ENCODE assay signal across 25 mouse cellular contexts in genomic region chr9:97001458-97001857, GRCm38 (mm10). TPM values are rescaled to one million over a fixed set of nuclear protein-coding genes. Genes with fewer than 3 reads are reported as not detected.
DNase-seq lines count a peak whose midpoint lies in the region; ATAC-seq lines count a peak whose summit lies in the region.
"Had no signal": no experiment of that assay in that cellular context is flagged by ENCODE, and none has a peak within 500 bp of the region (broad histone marks: within the 10 kb centered on the region; RNA-seq: fewer than 3 reads in every experiment).

No protein-coding gene starts in this region.

- ATAC-seq in embryonic facial prominence, embryonic 14.5 days (ENCODE audit: low read depth), result 0 out of 2 replicates have a peak, but pooled peaks have one; percentile 18
- no peak for ATAC-seq in neural tube, embryonic 13.5 days (ENCODE audit: low read depth)
- no peak for ATAC-seq in neural tube, embryonic 15.5 days (ENCODE audit: low FRiP score)
- ATAC-seq: forebrain, embryonic 14.5 days; forebrain, postnatal 0 days had no signal

- no peaks in the 10 kb centered on the region for H3K9me3 ChIP-seq in embryonic facial prominence, embryonic 14.5 days (ENCODE audit: control insufficient read depth, low read length)
- no peaks in the 10 kb centered on the region for H3K9me3 ChIP-seq in embryonic facial prominence, embryonic 10.5 days
- H3K9me3 ChIP-seq in neural tube, embryonic 13.5 days, result no peaks in the 10 kb centered on the region
- H3K9me3 ChIP-seq in neural tube, embryonic 15.5 days (replicated peaks), result no peaks in the 10 kb centered on the region
- H3K9me3 ChIP-seq in limb, embryonic 10.5 days (replicated peaks), result no peaks in the 10 kb centered on the region
- H3K9me3 ChIP-seq: embryonic facial prominence, embryonic 13.5 days; heart, embryonic 12.5 days; heart, embryonic 15.5 days; hindbrain, embryonic 15.5 days had no signal

- H3K27me3 ChIP-seq in embryonic facial prominence, embryonic 14.5 days (replicated peaks; ENCODE audit: control insufficient read depth, insufficient read depth, low read length), result no peaks in the 10 kb centered on the region
- H3K27me3 ChIP-seq in embryonic facial prominence, embryonic 10.5 days (replicated peaks; ENCODE audit: low read depth, poor library complexity, severe bottlenecking), result no peaks in the 10 kb centered on the region
- no peaks in the 10 kb centered on the region for H3K27me3 ChIP-seq in neural tube, embryonic 13.5 days
- no peaks in the 10 kb centered on the region for H3K27me3 ChIP-seq in neural tube, embryonic 15.5 days (replicated peaks)
- H3K27me3 ChIP-seq in limb, embryonic 10.5 days (ENCODE audit: low read depth, poor library complexity, severe bottlenecking), result no peaks in the 10 kb centered on the region
- H3K27me3 ChIP-seq: embryonic facial prominence, embryonic 13.5 days; heart, embryonic 12.5 days; heart, embryonic 15.5 days; hindbrain, embryonic 15.5 days had no signal

- no peak overlapping the region for H3K4me2 ChIP-seq in embryonic facial prominence, embryonic 14.5 days (ENCODE audit: low read depth, low read length)
- H3K4me2 ChIP-seq in neural tube, embryonic 13.5 days, result no peak overlapping the region
- H3K4me2 ChIP-seq in neural tube, embryonic 15.5 days, result no peak overlapping the region
- H3K4me2 ChIP-seq: embryonic facial prominence, embryonic 13.5 days; heart, embryonic 12.5 days; heart, embryonic 15.5 days; hindbrain, embryonic 15.5 days had no signal

- no peak overlapping the region for H3K4me3 ChIP-seq in embryonic facial prominence, embryonic 14.5 days (ENCODE audit: low read depth, low read length)
- H3K4me3 ChIP-seq in embryonic facial prominence, embryonic 10.5 days, result no peak overlapping the region
- H3K4me3 ChIP-seq in neural tube, embryonic 13.5 days, result no peak overlapping the region
- no peak overlapping the region for H3K4me3 ChIP-seq in neural tube, embryonic 15.5 days (replicated peaks)
- no peak overlapping the region for H3K4me3 ChIP-seq in limb, embryonic 10.5 days
- H3K4me3 ChIP-seq: embryonic facial prominence, embryonic 13.5 days; gastrocnemius, adult 2 months; heart, embryonic 12.5 days; heart, embryonic 15.5 days; hindbrain, embryonic 15.5 days had no signal

- WGBS in embryonic facial prominence, embryonic 14.5 days, result 63% methylated on average over 10 of the region's 10 CpGs
- WGBS in embryonic facial prominence, embryonic 10.5 days, result 73% methylated on average over 10 of the region's 10 CpGs
- 69% methylated on average over 10 of the region's 10 CpGs for WGBS in neural tube, embryonic 13.5 days
- WGBS in neural tube, embryonic 15.5 days, result 77% methylated on average over 10 of the region's 10 CpGs
- 86% methylated on average over 10 of the region's 10 CpGs for WGBS in limb, embryonic 10.5 days

- no peaks in the 10 kb centered on the region for H3K36me3 ChIP-seq in embryonic facial prominence, embryonic 14.5 days (ENCODE audit: control insufficient read depth, insufficient read depth, low read length)
- peaks cover 34% of the 10 kb centered on the region for H3K36me3 ChIP-seq in embryonic facial prominence, embryonic 10.5 days (replicated peaks)
- H3K36me3 ChIP-seq in neural tube, embryonic 13.5 days, result 0 out of 2 replicates have a peak, but pooled peaks cover 4% of the 10 kb centered on the region
- H3K36me3 ChIP-seq in neural tube, embryonic 15.5 days, result no peaks in the 10 kb centered on the region
- peaks cover 11% of the 10 kb centered on the region; the same call in 1 of the 2 replicates for H3K36me3 ChIP-seq in limb, embryonic 10.5 days
- H3K36me3 ChIP-seq: embryonic facial prominence, embryonic 13.5 days; heart, embryonic 12.5 days; heart, embryonic 15.5 days; hindbrain, embryonic 15.5 days had no signal

- H3K27ac ChIP-seq in embryonic facial prominence, embryonic 14.5 days (replicated peaks; ENCODE audit: low read depth, low read length), result no peak overlapping the region
- H3K27ac ChIP-seq in embryonic facial prominence, embryonic 10.5 days (replicated peaks), result no peak overlapping the region
- 0 out of 2 replicates have a peak overlapping the region, but pooled peaks have one; percentile 3 for H3K27ac ChIP-seq in neural tube, embryonic 13.5 days (replicated peaks)
- H3K27ac ChIP-seq in neural tube, embryonic 15.5 days (replicated peaks), result no peak overlapping the region
- no peak overlapping the region for H3K27ac ChIP-seq in limb, embryonic 10.5 days
- H3K27ac ChIP-seq: embryonic facial prominence, embryonic 13.5 days; gastrocnemius, adult 2 months; heart, embryonic 15.5 days; hindbrain, embryonic 15.5 days had no signal

- no peak overlapping the region for H3K9ac ChIP-seq in embryonic facial prominence, embryonic 14.5 days (ENCODE audit: low read depth, low read length)
- no peak overlapping the region for H3K9ac ChIP-seq in neural tube, embryonic 13.5 days
- H3K9ac ChIP-seq in neural tube, embryonic 15.5 days (replicated peaks), result no peak overlapping the region
- H3K9ac ChIP-seq: embryonic facial prominence, embryonic 13.5 days; forebrain, postnatal 0 days; heart, embryonic 12.5 days; heart, embryonic 15.5 days; hindbrain, embryonic 15.5 days had no signal

- DNase-seq in embryonic facial prominence, embryonic 14.5 days (ENCODE audit: low spot score), result no peak
- no peak for DNase-seq in embryonic facial prominence, embryonic 10.5 days (ENCODE audit: low spot score)
- DNase-seq in R1 (ENCODE audit: low read depth, low spot score), result peak; percentile 43
- DNase-seq in limb, embryonic 10.5 days (ENCODE audit: low spot score), result peak; percentile 25
- DNase-seq in urinary bladder, adult 2 months (ENCODE audit: low spot score), result no peak
- DNase-seq in ovary, postnatal 36 days (ENCODE audit: low spot score), result no peak
- DNase-seq: adrenal gland, adult 2 months; adrenal gland, postnatal 14 days; cerebellum, adult 11 months; cerebellum, adult 2 months; cerebellum, adult 9-11 months; cerebellum, postnatal 25 days; forebrain, postnatal 0 days; gastrocnemius, adult 2 months; gastrocnemius, postnatal 14 days; heart, adult 18-20 months; heart, postnatal 10 days; heart, postnatal 36 days had no signal

- H3K4me1 ChIP-seq in embryonic facial prominence, embryonic 14.5 days (ENCODE audit: control insufficient read depth, insufficient read depth, low read length), result peaks cover 7% of the 10 kb centered on the region; the same call in 1 of the 2 replicates
- H3K4me1 ChIP-seq in embryonic facial prominence, embryonic 10.5 days, result peaks cover 46% of the 10 kb centered on the region
- peaks cover 24% of the 10 kb centered on the region for H3K4me1 ChIP-seq in neural tube, embryonic 13.5 days (replicated peaks)
- H3K4me1 ChIP-seq in neural tube, embryonic 15.5 days, result peaks cover 6% of the 10 kb centered on the region; the same call in 1 of the 2 replicates
- peaks cover 30% of the 10 kb centered on the region for H3K4me1 ChIP-seq in limb, embryonic 10.5 days
- H3K4me1 ChIP-seq: hindbrain, embryonic 15.5 days had no signal

RNA-seq across cellular contexts. Expression of gene Spsb4, which starts 17.2 kb away (rescaled TPM):
- 12.6 and 15.0 TPM in 2 replicates for polyA plus RNA-seq in embryonic facial prominence, embryonic 14.5 days (2014; fragmentation: Nextera tagmentation; extraction: Ambion mirVana)
- 102 and 123 TPM in 2 replicates for polyA plus RNA-seq in embryonic facial prominence, embryonic 10.5 days (2016; fragmentation: Nextera tagmentation; extraction: Ambion mirVana)
- 59.6 and 62.4 TPM in 2 replicates for polyA plus RNA-seq in neural tube, embryonic 13.5 days (2015; fragmentation: Nextera tagmentation; extraction: Ambion mirVana)
- polyA plus RNA-seq in neural tube, embryonic 15.5 days (2015; fragmentation: Nextera tagmentation; extraction: Ambion mirVana), result 28.5 and 31.0 TPM in 2 replicates
- 70.3 and 80.6 TPM in 2 replicates for polyA plus RNA-seq in limb, embryonic 10.5 days (2016; fragmentation: Nextera tagmentation; extraction: Ambion mirVana)
- polyA plus RNA-seq in urinary bladder, adult 2 months (2012; rRNA removed), result 0.41 and 0.60 TPM in 2 replicates

Comparison
In these comparisons a context has a peak if more than half of its experiments do, and no peak if none do; other contexts are left out.
1. DNase-seq: peak in R1 (single experiment) and limb, embryonic 10.5 days (single experiment); none in embryonic facial prominence, embryonic 14.5 days (single experiment), embryonic facial prominence, embryonic 10.5 days (single experiment), urinary bladder, adult 2 months (single experiment) and ovary, postnatal 36 days (single experiment).